8 mouse cellular contexts compared by ENCODE assay signal in the genomic region with DNA sequence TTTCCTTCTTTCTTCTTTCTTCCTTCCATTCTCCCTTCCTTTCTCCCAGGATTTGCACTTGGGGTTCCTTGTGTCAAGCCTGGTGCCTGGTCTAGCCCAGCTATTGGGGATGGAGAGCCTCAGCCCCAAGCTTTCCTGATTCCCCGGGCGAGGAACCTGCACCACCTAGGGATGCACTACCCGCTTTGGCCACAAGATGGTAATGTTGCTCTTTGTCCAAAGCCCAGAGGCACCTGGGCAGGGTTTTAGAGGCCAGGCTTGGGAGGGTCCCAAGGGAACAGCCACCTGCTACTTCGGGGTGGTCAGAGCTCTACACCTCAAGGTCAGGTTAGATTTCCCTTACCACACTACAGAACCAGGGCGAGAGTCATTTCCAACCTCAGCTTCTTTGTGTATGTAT. TPM values are rescaled to one million over a fixed set of nuclear protein-coding genes. Genes with fewer than 3 reads are reported as not detected.
DNase-seq lines count a peak whose midpoint lies in the region.

No protein-coding gene starts in this region.

- intact Hi-C loops in heart, postnatal 10 days (cut with DNase I): loop anchor here (2.0 to 5.0 kb wide), 3 partner anchors 434 to 1468 kb away; no protein-coding TSS in a partner anchor

- DNase-seq in adrenal gland, adult (ENCODE audit: inconsistent age in 2 of 2, low spot score in 1 of 2): peak; percentile 49 to 90
- DNase-seq in adrenal gland, adult 8-10 months: no peak
- DNase-seq in R1 (ENCODE audit: low read depth, low spot score): peak; percentile 73
- peak; percentile 82 for DNase-seq in embryo, embryonic 10 days (ENCODE audit: low spot score)
- DNase-seq in heart, postnatal 10 days: peak; percentile 62 to 80
- peak; percentile 94 to 99 for DNase-seq in layer of hippocampus, postnatal 25 days (ENCODE audit: extremely low spot score in 1 of 2, low spot score in 1 of 2)
- DNase-seq in mesoderm, embryonic 11.5 days (ENCODE audit: low read depth, low spot score): peak; percentile 76
- DNase-seq in spleen, postnatal 4 days (ENCODE audit: low spot score in 2 of 2): peak; percentile 52 to 86

RNA-seq across cellular contexts. Expression of a gene that starts 2.5 kb away (rescaled TPM):
- 1 to 10 TPM; 1.4 to 5.2 (median 3.5) TPM for total RNA-seq in adrenal gland, adult 8-10 months (2022)
- under 1 TPM in 1 of 2 experiments, not detected in 1; 0.02 TPM for total RNA-seq in heart, postnatal 10 days (2021)
- total RNA-seq in layer of hippocampus, postnatal 25 days (2021): 100 to 1,000 TPM; 108 to 121 TPM

RNA-seq across cellular contexts. Expression of a gene that starts 53.5 kb away (rescaled TPM):
- 10 to 100 TPM; 44.9 to 73.7 (median 53.8) TPM for total RNA-seq in adrenal gland, adult 8-10 months (2022)
- total RNA-seq in heart, postnatal 10 days (2021): 1 to 10 TPM; 4.8 to 5.0 TPM
- 10 to 100 TPM; 62.5 to 66.7 TPM for total RNA-seq in layer of hippocampus, postnatal 25 days (2021)

Comparison
In these comparisons a context has a peak if more than half of its experiments do, and no peak if none do; other contexts are left out.
1. RNA of a gene that starts 2.5 kb away (total RNA-seq): 108 to 121 TPM in layer of hippocampus, postnatal 25 days; 1.4 to 5.2 TPM in adrenal gland, adult 8-10 months and 0.02 TPM in heart, postnatal 10 days; every median in the first group is over 10 times any median in the second.
2. RNA of a gene that starts 53.5 kb away (total RNA-seq): 62.5 to 66.7 TPM in layer of hippocampus, postnatal 25 days and 44.9 to 73.7 TPM in adrenal gland, adult 8-10 months; 4.8 to 5.0 TPM in heart, postnatal 10 days; every median in the first group is over 4 times any median in the second.